Mouse (Mus musculus) forebrain, embryonic 10.5 days (tissue): Measurements from ENCODE around the gene Peli2. TPM values are rescaled to one million over a fixed set of nuclear protein-coding genes. Genes with fewer than 3 reads are reported as not detected.

ENCODE experiments used
- DNase-seq: peaks from one replicate; pipeline ENCODE4 v3.0.0-alpha.2; 2017; ENCODE audit warnings: low spot score; ENCODE audit errors: extremely low spot score
- H3K27ac ChIP-seq: fragments of 300-500 bp; sonication (generic); 2 replicates; pipeline ENCODE4 v1.5.1; 2016; ENCODE audit warnings: mild to moderate bottlenecking
- H3K27me3 ChIP-seq: fragments of 300-500 bp; sonication (generic); 2 replicates; pipeline ENCODE4 v1.6.1; 2016; ENCODE audit warnings: mild to moderate bottlenecking; ENCODE audit not compliant: poor library complexity, severe bottlenecking
- H3K36me3 ChIP-seq: fragments of 300-500 bp; sonication (generic); replicated peaks from 2 replicates; pipeline ENCODE4 v1.6.1; 2016; ENCODE audit warnings: mild to moderate bottlenecking, moderate library complexity
- H3K4me1 ChIP-seq: fragments of 300-500 bp; sonication (generic); 2 replicates; pipeline ENCODE4 v1.6.1; 2016
- H3K4me3 ChIP-seq: fragments of 300-500 bp; sonication (generic); 2 replicates; pipeline ENCODE4 v1.5.1; 2016; ENCODE audit warnings: mild to moderate bottlenecking, moderate library complexity
- H3K9me3 ChIP-seq: fragments of 300-500 bp; sonication (generic); 2 replicates; pipeline ENCODE4 v1.6.1; 2016; ENCODE audit warnings: mild to moderate bottlenecking, moderate library complexity
- WGBS: fragments of 180-500 bp; shearing (Covaris S2); methylation state at CpG from one replicate; pipeline ENCODE4 v1.1.7; 2016; 5-methylcytosine and 5-hydroxymethylcytosine counted together
- polyA plus RNA-seq: library from polyadenylated mRNA; unstranded; fragments of >200 nt; fragmentation: Nextera tagmentation; extraction: Ambion mirVana; gene quantifications from 2 replicates; pipeline ENCODE4 v1.2.1, GENCODE M21; 2016

Peli2 gene
- polyA plus RNA-seq, 1 experiment from 2014 or later: 6.8 TPM

GRCm38 (mm10) chr14:48253183-48253582, 132.6 kb downstream of the Peli2 start:
- H3K36me3 ChIP-seq: peaks cover 11% of the 10 kb centered on the region
- H3K27me3 ChIP-seq: no peaks in the 10 kb centered on the region
- H3K4me3 ChIP-seq: no peak overlapping the region
- peaks cover 15% of the 10 kb centered on the region for H3K4me1 ChIP-seq
- WGBS: 87% methylated on average over 10 of the region's 10 CpGs
- DNase-seq: no peak
- no peak overlapping the region for H3K27ac ChIP-seq
- H3K9me3 ChIP-seq: no peaks in the 10 kb centered on the region

GRCm38 (mm10) chr14:48254696-48255095, 134.1 kb downstream of the Peli2 start:
- WGBS: 98% methylated on average over 8 of the region's 8 CpGs
- H3K36me3 ChIP-seq: peaks cover 11% of the 10 kb centered on the region

GRCm38 (mm10) chr14:48255290-48255689, 134.7 kb downstream of the Peli2 start:
- H3K27me3 ChIP-seq: no peaks in the 10 kb centered on the region
- peaks cover 11% of the 10 kb centered on the region for H3K36me3 ChIP-seq
- peaks cover 15% of the 10 kb centered on the region for H3K4me1 ChIP-seq
- 65% methylated on average over 5 of the region's 5 CpGs for WGBS
- H3K4me3 ChIP-seq: no peak overlapping the region
- H3K27ac ChIP-seq: no peak overlapping the region
- no peak for DNase-seq
- no peaks in the 10 kb centered on the region for H3K9me3 ChIP-seq

More at GRCm38 (mm10) chr14:48254696-48255095, 134.1 kb downstream of the Peli2 start:
- Histone ChIP-seq H3K4me3 (no peak overlapping the region), H3K9me3 (no peaks in the 10 kb centered on the region), H3K27ac (no peak overlapping the region), H3K4me1 (peaks cover 15% of the 10 kb centered on the region), H3K27me3 (no peaks in the 10 kb centered on the region)
- DNase-seq: no peak

GRCm38 (mm10) chr14:48257759-48258158, 137.1 kb downstream of the Peli2 start:
- no peaks in the 10 kb centered on the region for H3K27me3 ChIP-seq
- 91% methylated on average over 7 of the region's 7 CpGs for WGBS
- no peak overlapping the region for H3K4me3 ChIP-seq
- H3K36me3 ChIP-seq: peaks cover 11% of the 10 kb centered on the region
- peaks cover 5% of the 10 kb centered on the region; the same call in 1 of the 2 replicates for H3K4me1 ChIP-seq
- H3K27ac ChIP-seq: no peak overlapping the region
- DNase-seq: no peak
- H3K9me3 ChIP-seq: no peaks in the 10 kb centered on the region

GRCm38 (mm10) chr14:48258696-48259366, 138.2 kb downstream of the Peli2 start:
- H3K9me3 ChIP-seq: no peaks in the 10 kb centered on the region
- H3K4me1 ChIP-seq: peaks cover 5% of the 10 kb centered on the region; the same call in 1 of the 2 replicates
- DNase-seq: no peak
- 88% methylated on average over 10 of the region's 10 CpGs for WGBS
- no peak overlapping the region for H3K27ac ChIP-seq
- H3K4me3 ChIP-seq: no peak overlapping the region
- H3K36me3 ChIP-seq: peaks cover 10% of the 10 kb centered on the region
- no peaks in the 10 kb centered on the region for H3K27me3 ChIP-seq

GRCm38 (mm10) chr14:48263146-48263545, 142.5 kb downstream of the Peli2 start:
- Histone ChIP-seq H3K4me1 (no peaks in the 10 kb centered on the region), H3K27ac (no peak overlapping the region), H3K36me3 (no peaks in the 10 kb centered on the region), H3K4me3 (no peak overlapping the region), H3K27me3 (no peaks in the 10 kb centered on the region), H3K9me3 (no peaks in the 10 kb centered on the region)
- DNase-seq: no peak
- 92% methylated on average over 4 of the region's 4 CpGs for WGBS

- Histone ChIP-seq H3K27me3 (no peaks in the 10 kb centered on the region), H3K9me3 (no peaks in the 10 kb centered on the region), H3K27ac (no peak overlapping the region), H3K4me3 (no peak overlapping the region), H3K36me3 (no peaks in the 10 kb centered on the region), H3K4me1 (no peaks in the 10 kb centered on the region)
- WGBS: 91% methylated on average over 6 of the region's 6 CpGs
- DNase-seq: no peak
Observed at GRCm38 (mm10) chr14:48266710-48267109, 146.1 kb downstream of the Peli2 start.

GRCm38 (mm10) chr14:48278291-48278690, 157.7 kb downstream of the Peli2 start:
- H3K27ac ChIP-seq: no peak overlapping the region
- no peaks in the 10 kb centered on the region for H3K27me3 ChIP-seq
- no peaks in the 10 kb centered on the region for H3K36me3 ChIP-seq
- 74% methylated on average over 1 of the region's 1 CpGs for WGBS
- no peaks in the 10 kb centered on the region for H3K4me1 ChIP-seq
- no peak overlapping the region for H3K4me3 ChIP-seq
- DNase-seq: no peak
- H3K9me3 ChIP-seq: no peaks in the 10 kb centered on the region

GRCm38 (mm10) chr14:48286949-48287348, 166.3 kb downstream of the Peli2 start:
- H3K4me1 ChIP-seq: no peaks in the 10 kb centered on the region
- no peak overlapping the region for H3K27ac ChIP-seq
- H3K4me3 ChIP-seq: no peak overlapping the region
- DNase-seq: no peak
- 83% methylated on average over 5 of the region's 5 CpGs for WGBS
- no peaks in the 10 kb centered on the region for H3K27me3 ChIP-seq
- no peaks in the 10 kb centered on the region for H3K9me3 ChIP-seq
- H3K36me3 ChIP-seq: no peaks in the 10 kb centered on the region

GRCm38 (mm10) chr14:48287581-48287980, 167.0 kb downstream of the Peli2 start:
- WGBS: 90% methylated on average over 4 of the region's 4 CpGs
- DNase-seq: no peak
- Histone ChIP-seq H3K9me3 (no peaks in the 10 kb centered on the region), H3K36me3 (no peaks in the 10 kb centered on the region), H3K4me3 (no peak overlapping the region), H3K27me3 (no peaks in the 10 kb centered on the region), H3K4me1 (no peaks in the 10 kb centered on the region), H3K27ac (no peak overlapping the region)

GRCm38 (mm10) chr14:48288600-48288999, 168.0 kb downstream of the Peli2 start:
- Histone ChIP-seq H3K4me3 (no peak overlapping the region), H3K9me3 (no peaks in the 10 kb centered on the region), H3K36me3 (no peaks in the 10 kb centered on the region), H3K27me3 (no peaks in the 10 kb centered on the region), H3K4me1 (no peaks in the 10 kb centered on the region), H3K27ac (no peak overlapping the region)
- no peak for DNase-seq
- 88% methylated on average over 2 of the region's 2 CpGs for WGBS

GRCm38 (mm10) chr14:48289602-48290599, 169.3 kb downstream of the Peli2 start:
- 89% methylated on average over 10 of the region's 10 CpGs for WGBS
- Histone ChIP-seq H3K4me3 (no peak overlapping the region), H3K4me1 (no peaks in the 10 kb centered on the region), H3K27me3 (no peaks in the 10 kb centered on the region), H3K9me3 (no peaks in the 10 kb centered on the region), H3K36me3 (no peaks in the 10 kb centered on the region), H3K27ac (no peak overlapping the region)
- no peak for DNase-seq

- H3K36me3 ChIP-seq: no peaks in the 10 kb centered on the region
- DNase-seq: no peak
- no peaks in the 10 kb centered on the region for H3K27me3 ChIP-seq
- H3K4me1 ChIP-seq: peaks cover 6% of the 10 kb centered on the region
- no peak overlapping the region for H3K4me3 ChIP-seq
- 87% methylated on average over 7 of the region's 7 CpGs for WGBS
- no peak overlapping the region for H3K27ac ChIP-seq
- no peaks in the 10 kb centered on the region for H3K9me3 ChIP-seq
Observed at GRCm38 (mm10) chr14:48293498-48293897, 172.9 kb downstream of the Peli2 start.
